Mouse (Mus musculus) retina, postnatal 1 day (tissue): Measurements from ENCODE around the gene Ccdc12.

Experiments
- DNase-seq: peaks from one replicate; pipeline ENCODE4 v3.0.0-alpha.2; 2012

Ccdc12 gene

DNA sequence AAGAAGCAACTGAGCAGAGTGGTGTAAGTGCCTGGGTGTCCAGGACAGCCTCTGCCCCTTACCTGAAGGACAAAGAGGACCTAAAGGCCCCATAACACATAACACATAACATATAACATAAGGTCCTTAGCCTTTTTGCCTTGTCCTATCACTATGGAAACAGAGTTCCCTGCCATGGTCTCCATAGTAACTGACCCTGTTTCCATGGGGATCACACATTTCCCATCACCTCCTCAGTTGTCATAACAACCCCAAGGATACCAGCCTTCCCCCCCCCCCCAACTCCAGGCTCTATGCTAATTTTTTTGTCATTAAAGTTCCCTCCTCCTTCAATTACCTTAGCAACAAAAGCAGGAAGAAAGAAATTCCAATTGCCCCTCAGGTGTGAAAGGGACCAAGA, 6.5 kb upstream of the Ccdc12 start:
- no peak for DNase-seq

- no peak for DNase-seq
Measured at GRCm38 (mm10) chr9:110651931-110652722, 4.2 kb upstream of the Ccdc12 start.

DNA sequence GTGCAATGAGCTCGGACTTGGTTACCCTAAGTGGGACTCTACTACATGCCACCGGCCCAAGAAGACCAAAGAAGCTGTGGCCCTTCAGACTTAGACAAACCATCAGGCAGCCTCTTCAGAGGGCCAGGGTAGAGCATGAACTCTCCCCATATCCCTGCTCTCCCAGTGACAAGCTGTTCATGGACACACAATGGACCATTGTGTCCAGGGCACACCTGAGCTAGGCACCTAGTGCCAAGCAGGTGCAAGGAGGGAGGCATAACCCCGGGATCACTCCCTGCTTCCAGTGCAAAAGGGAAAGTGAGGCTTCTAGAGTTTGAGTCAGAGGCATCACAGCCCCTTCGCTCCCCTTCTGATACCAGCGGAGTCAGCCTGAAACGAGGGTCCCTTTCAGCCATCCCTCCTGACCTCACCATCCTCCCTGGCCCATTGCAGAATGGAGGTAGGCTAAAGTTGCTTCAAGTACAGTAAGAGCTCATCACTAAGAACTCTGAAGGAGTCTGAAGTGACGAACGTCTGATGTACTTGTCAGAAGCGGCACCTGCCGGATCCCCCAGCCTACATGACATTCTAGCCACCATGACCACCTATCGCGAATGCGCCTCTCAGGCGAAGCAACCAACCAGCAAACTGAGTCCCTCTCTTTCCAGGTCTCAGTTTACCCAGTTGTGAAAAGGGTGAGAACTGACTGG, 3.2 kb upstream of the Ccdc12 start:
- DNase-seq: no peak

- peak; percentile 95 for DNase-seq
Measured at GRCm38 (mm10) chr9:110653655-110654461, 2.4 kb upstream of the Ccdc12 start, which contains the start of gene Nbeal2. Gene Nbeal2, minus strand, starts transcription at chr9:110654161.

- no peak for DNase-seq
Measured at GRCm38 (mm10) chr9:110654726-110655650, 1.3 kb upstream of the Ccdc12 start.

GRCm38 (mm10) chr9:110655651-110656007, 674 bp upstream of the Ccdc12 start:
- no peak for DNase-seq

DNA sequence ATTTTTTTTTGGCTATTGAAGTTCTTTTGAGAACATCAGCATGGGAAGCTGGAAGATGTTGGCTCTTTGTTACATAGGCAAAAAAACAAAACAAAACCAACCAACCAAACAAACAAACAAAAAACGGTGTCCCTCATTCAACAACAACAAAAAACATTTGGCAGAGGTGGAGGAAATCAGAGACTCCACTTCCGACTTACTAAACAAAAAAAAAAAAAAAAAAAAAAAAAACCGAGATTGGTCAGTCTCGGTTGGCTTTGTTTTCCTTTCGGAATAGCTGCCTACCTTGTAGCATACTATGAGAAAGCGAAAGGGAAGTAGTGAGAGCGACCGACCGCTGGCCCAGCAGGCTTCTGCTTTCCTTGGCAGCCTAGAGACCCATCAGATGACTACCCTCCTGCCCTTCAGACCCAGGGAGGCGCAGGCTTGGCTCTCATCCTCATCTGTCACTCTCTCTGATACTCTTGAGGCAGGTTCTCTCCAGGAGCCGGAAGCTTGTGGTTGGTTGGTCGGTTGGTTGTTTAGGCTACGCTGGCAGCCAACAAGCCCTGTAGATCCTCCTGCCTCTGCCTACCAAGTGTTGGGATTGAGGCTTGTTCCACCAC, 1.3 kb downstream of the Ccdc12 start:
- no peak for DNase-seq

GRCm38 (mm10) chr9:110659521-110659920, 3.2 kb downstream of the Ccdc12 start:
- no peak for DNase-seq

DNA sequence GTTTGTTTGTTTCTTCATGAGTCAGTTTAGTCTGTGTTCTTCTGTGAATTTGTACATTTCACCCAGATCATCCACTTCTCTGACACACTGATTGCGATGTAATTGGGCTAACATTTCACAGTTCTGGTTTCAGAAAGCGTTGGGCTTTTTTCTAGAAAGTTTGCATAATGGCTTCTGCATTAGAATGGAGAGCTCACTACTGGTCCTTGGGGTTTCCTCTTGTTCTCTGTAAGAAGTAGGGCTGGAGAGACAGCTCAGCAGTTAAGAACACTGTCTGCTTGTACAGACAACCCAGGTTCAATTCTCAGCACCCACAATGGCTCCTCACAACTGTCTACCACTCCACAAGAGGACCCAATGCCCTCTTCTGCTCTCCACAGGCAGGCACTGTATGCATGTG, 3.9 kb downstream of the Ccdc12 start:
- DNase-seq: no peak

DNA sequence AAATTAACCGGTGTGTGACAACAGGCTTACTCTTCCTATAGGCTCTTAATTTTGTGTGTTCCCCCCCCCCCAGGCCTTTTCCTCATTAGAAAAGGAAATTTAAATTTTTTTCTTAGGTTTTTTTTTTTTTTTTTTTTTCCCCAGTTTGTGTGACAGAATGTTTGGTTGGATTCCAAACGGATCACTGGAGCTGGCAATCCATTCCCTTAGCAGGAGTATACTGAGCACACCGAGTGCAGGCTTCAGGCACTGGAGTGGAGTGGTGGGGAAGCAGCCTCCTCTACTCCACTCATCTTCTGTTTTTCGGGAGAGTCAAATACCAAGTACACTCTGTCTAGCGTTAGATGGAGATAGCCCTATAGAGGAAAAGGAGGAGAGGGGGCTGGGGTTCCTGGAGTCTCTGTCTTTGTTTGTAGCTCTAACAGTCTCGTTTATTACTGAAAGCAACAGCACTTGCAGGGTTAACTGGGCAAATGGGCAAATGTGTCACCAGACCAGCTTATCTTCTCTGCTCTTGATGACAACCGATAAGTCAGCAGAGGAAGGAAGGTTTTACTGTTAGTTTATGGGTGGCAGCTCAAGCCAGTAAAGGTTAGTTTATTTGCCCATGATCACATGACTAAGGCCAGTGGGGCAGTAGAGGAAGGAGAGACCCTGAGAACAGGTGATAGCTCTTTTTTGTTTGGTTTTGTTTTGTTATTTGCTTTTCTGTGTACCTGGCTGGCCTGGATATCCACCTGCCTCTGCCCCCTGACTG, 4.7 kb downstream of the Ccdc12 start:
- no peak for DNase-seq

- DNase-seq: no peak
Measured at GRCm38 (mm10) chr9:110662844-110663243, 6.5 kb downstream of the Ccdc12 start.

GRCm38 (mm10) chr9:110665912-110666311, 9.6 kb downstream of the Ccdc12 start:
- DNase-seq: no peak

GRCm38 (mm10) chr9:110666374-110666773, 10.1 kb downstream of the Ccdc12 start:
- DNase-seq: no peak

DNA sequence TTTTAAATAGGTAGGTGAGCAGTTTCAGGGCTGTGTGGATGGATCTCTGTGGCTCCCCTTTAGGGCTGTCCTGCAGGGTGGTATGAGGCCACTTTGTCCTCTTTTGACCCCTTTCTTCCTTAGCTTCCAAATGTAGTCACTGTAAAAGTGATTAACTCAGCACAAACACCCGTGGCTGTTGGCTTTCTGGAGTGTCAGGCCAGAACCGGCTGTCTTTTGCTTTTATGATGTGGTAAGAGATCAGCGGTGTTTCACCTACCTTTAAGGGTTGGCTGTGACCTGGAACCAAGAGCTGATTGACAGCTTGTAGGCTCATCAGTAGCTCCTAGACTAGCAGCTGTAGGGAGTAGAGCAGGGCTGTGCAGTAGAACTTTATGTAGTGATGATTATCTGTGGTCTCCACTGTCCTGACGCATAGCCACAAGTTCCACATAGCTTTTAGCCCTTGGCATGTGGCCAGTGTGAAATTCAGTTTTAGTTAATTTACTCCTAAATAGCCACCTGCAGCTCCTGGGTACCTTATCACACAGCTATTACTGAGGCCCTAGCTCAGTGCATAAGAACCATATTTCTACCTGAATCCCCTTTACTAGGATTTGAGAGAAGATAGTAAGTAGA, 11.0 kb downstream of the Ccdc12 start:
- no peak for DNase-seq

- DNase-seq: no peak
Measured at GRCm38 (mm10) chr9:110668601-110669293, 12.4 kb downstream of the Ccdc12 start.

- DNase-seq: no peak
Measured at GRCm38 (mm10) chr9:110669785-110670184, 13.5 kb downstream of the Ccdc12 start.

DNA sequence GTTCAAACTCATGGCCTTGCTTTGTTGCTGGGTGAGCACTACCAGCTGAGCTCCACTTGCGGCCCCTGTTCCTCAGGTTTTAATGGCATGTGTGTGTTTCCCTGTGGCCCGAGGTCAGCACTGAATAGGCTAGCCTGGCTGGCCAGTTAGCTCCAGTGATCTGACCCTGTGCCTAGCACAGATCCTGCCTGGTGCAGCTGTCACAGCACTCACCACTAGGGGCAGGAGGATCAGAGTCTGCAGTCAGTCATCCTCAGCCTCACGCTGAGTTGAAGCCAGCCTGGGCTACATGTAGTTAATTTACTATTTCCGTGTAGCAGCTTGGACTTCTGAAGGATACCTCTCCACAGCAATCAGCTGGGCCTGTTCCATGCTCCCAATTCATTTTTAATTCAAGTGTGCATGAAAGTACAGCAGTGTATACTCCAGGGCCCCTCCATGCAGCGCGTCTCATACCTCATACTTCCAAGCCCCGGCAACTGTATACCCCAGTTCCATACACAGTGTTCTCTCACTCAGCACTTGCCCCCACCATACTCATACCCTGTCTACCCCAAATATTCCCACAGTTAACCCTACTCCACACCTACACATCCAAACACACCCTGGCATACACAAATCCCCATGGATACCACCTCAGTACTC, 16.3 kb downstream of the Ccdc12 start:
- peak; percentile 49 for DNase-seq

DNA sequence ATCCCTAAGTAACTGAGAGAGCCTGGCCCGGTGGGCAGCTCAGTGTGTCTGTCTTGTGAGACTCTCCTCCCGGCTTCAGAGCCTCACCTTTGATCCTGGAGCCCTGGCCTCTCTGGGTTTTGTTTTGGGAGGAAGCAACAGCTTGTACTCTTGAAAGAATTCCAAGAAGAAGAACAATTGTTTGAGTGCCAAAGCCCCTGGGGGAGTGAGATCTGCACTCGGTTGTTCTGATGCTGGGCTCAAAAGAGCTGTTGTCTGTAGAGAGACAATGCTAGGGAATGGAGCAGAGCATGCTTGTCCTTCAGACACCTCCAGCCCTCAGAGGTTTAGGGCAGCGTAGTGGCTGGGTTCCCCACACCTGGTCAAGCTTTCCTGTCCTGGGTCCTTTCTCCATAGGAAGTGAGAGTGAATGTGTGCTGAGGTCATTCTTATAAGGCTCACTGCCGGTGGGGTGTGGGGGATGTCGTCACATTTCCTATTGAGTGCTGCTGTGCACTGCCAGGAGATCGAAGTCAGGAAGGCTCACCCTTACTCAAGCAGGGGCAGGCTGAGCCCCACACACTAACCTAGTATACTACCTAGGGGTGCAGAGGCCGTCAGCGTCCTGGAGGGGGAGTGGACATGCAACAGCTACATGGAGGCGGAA, 16.9 kb downstream of the Ccdc12 start:
- no peak for DNase-seq

DNA sequence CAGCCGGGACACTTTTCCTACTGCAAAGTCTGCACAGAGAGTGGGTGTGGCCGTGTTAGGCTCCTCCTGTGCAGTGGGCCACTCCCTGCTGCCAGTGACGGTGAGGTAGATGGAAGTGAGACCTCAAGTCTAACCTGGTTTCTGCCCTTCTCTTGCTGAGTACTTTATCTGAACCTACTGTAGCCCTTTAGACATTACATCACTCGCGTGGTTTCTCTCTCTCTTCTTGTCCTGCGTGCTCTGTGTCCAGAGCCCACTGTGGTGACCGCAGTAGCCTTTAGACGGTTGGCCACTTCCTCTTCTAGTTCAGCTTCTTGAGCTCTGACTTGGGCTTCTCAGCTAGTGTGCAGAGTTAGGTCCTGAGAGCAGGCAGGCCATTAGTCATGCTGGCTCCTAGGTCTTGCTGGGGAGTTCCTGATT, 20.2 kb downstream of the Ccdc12 start:
- no peak for DNase-seq
